Mouse (Mus musculus): ENCODE results near the gene Gm20388. TPM values are rescaled to one million over a fixed set of nuclear protein-coding genes. Genes with fewer than 3 reads are reported as not detected.
A peak's percentile ranks its signal among the peaks of the same experiment; 100 is the strongest.

Gene Gm20388
- total RNA-seq, 2 experiments from 2014 or later = 1.9 to 2.0 TPM

DNA sequence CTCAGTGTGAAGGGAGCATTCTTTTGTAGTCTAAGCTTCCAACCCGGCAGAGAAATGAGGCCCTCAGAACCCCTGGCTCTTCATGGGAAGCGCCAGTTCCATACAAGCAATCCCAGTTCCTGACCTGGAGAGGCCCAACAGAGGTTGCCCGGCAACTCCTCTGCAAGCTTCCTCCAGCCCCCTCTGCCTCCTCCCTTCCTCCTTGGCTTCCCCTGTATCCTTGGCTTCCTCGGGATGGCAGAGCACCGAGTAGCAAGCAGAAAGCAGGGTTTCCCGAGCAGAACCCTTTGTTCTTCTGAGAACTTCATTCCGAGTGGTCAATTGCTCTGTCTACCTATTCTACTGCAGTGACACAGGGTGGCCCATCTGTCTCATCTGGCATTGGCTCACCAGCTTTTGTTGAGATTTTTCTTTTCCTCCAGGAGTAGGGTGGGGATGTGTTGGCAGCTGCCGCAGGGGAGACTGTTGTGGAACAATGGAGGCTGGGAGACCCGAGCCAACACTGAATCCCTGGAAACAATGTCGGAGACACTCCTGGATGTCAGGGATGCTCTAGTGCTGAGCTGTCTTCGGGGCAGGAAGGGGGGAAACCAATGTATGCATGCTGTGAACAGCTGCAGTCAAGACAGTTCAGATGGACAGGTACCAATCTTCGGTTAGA is 2795.4 kb downstream of the Gm20388 start:
- DNase-seq = no peak

DNA sequence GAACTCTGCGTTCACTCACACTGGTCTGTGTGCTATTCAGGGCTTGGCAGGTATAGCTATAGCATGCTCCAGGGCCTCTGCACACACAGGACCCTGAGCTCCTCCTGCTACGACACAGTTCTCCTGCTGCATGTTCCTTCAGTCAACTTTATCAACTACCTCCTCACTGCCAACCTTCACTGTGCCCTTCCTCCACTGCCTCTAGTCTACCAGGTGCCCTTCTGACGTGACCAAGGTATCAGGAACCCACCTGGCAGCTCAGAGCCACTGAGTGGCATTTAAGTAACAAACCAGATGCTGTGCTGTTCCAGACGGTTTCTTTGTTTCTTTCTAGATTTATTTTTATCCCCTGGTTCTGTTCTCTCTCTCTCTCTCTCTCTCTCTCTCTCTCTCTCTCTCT is 2796.5 kb downstream of the Gm20388 start:
- no peak for DNase-seq

DNA sequence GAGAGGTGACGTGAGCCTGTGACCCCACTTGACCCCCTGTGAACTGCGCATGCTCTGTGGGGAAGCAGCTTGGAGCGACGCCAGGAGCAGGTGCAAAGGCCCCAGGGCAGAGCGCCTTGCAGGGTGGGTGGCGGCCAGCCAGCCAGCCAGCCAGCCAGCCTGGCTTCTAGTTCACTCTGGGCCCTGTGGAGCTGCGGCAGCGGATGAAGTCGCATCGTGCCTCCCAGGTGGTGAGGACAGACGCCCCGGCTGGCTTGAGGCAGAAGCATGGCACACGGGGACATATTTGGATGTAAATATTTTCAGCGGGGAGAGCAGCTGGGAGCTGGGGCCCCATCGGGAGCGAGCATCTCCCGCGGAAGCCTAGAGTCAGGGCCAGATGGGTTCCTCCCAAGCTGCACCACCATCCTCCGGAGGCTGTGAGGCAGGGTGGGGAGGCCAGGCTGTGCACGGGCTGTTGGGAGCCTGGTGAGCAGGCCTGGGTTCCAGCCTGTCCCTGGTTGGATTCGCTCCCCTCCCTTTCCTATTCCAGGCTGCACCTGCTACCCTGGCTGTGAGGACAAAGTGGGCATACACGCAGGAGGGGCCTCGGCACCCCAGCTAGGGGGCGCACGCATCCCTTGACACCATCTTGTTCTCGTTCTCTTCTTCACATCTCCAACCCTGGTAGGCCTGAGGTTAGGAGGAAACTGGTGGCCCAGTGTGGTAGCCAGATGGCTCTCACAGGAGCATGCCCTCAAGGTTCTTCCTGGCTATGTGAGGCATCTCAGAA is 2798.9 kb downstream of the Gm20388 start:
- DNase-seq = no peak

DNA sequence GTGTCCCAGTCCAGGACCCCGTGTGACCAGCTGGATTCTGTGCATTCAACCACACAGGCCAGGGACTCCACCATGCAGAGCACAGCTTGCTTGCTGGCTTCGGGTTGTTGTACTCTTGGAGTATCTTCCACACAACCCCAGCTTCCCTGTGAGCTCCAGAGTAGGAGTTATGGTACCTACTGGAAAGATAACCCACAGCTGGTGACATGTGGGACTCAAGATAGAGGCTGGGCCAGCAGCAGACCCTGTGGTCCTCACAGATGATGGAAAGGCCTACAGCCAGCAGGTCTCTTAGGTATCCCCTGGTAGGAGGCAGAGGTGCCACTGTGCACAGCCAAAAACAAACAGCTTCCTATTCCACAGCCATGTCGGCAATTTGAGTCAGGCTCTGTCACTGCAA is 2800.8 kb downstream of the Gm20388 start:
- DNase-seq = no peak

DNA sequence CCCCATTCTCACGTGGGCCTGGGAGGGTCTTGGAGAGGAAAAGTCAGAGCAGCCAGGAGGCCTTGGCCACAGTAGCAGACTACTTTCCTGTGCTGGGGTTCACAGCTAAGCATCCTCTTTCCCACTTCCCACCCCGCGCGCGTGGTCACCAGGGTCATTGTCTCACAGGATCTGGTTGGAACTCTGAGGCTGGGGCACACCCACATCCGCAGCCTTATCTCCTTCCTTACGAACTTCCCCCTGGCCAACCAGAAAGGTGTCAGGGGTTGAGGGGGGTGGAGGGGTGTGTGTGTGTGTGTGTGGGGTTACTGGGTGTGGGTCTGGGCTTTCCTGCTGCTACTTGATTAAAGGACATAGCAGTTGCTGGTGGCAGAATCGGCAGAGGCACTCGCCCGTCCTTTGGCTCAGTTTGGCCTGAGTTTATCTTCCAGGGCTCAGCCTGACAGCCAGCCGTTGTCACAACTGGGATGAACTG is 2801.3 kb downstream of the Gm20388 start:
- DNase-seq = peak; percentile 44

DNA sequence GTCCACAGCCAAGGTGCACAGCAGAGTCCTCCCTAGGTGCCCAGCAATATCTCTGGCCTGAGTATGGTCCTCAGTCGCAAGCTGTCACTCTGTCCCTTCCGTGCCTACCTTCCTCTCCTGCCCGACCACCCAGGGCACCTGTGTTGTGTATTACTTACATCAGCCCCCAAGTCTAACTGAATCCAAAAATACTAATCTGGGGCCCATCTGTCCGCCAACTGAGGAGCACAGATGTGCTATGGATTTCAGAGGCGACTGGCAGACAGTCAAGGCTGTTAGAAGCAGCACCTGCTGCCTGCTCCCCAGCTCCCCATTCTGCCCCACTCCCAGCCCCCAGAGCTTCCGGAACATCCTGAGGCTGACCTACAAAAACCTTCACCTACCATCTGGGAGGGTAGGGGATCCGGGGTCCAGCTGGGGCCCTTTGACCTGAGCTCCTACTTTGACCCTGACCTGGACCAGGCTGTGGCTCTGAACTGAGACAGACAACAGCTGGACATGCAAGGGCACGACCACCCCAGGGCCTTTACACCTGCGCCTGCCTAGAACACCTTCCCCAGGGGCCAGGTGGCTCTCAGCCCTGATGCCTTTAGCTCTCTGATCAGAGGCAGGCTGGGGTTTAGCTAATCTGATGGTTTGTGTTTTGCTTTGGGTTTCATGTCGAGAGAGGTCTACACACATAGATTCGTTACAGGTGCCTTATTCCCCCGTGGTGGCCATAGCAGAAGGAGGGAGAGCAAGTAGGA is 2801.9 kb downstream of the Gm20388 start:
- DNase-seq = no peak

DNA sequence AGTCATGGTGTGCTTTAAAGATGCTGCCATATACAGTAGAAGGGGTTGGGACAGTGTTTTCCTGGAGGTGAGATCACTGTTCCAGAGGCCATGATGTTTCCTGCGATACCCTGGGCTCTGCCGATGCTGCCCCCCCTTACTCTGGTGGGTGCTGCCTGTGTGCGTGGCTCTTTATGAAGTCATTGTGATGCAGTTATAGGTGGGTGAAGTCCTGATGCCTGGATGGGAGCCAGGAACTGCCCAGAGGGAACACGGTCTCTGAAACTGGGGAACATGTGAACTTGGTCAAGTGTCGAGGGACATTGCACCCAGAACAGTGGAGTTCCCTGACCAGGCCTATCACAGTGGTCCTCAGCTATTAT is 2802.5 kb downstream of the Gm20388 start:
- DNase-seq = no peak

DNA sequence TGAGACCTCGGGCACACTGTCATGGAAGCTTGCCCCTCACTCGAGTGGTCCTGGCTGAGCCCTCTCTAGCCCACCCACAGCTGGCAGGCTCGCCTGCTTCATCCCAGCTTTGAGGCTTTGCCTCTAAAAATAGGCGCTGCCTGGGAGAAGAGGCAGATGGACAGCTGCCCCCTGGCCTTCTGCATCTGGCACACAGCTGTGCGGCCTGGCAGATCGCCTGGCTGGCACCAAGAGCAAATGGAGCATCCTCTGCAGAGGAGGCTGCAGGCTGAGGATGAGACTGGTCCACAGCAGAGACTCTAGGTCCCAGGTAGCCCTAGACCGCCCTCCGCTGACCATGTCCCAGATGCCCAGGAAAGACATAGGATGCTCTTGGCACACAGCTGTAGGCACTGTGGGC is 2805.9 kb downstream of the Gm20388 start:
- DNase-seq = no peak

DNA sequence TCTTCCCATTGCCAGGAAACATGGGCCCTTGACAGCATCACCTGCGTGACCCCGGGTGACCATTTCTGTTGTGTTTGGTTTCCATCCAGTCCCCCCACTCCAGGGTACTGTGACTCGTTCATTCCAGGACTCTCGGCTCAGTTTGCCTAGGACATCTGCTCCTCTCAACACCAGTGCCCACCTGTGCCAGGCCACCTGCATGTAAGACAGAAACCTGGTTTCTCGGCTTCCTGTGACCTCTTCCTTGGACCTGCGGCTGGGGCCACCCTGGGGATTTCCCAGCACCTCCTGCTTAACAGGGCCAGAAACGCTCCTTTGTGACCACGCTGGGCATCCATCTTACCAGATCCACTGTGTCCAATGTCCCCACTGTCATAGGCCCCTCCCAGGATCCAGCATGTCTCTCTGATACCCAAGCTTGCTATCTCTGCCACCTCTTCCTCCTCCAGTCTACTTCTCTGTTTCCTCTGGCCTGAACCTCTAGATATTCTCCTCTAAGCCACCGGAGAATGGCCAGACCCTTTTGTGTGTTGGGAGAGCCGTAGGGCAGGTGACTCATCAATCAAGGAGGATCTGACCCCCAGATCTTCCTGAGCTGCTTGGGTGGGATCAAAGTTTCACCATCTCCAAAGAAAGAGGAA is 2807.3 kb downstream of the Gm20388 start:
- DNase-seq = no peak

DNA sequence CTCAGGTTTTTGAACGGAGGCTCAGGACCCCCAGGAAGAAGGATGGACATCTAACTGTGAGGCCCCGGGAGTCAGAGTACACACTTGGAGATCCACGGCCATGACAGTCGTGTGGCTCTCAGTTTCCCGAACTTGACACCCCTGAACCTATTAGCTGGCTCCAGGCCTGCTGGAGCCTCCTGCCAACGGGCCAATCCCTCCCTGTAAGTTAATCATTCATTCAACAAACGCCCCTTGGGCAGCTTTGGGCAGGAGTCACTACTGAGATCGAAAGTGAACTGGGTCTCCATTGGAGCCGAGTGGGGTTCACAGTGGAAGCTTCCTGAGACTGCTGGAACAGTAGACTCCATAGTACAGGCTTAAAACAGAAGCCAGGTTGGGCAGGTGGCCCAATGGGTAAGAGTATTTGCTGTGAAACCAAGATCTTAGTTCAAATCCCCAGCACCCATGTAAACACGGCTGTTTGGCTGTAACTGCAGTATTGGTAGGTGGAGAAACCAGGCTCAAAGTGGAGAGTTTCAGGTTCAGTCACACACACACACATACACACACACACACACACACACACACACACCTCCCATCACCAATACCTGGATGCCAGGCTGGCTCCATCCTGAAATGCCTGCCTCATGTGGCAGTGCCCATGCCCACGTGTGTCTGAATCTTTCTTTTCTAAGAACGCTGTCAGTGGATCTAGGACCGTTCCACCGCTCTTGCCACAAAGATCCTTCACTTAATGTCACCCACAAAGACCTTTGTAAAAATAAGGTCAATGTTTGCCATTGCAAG is 2808.3 kb downstream of the Gm20388 start:
- no peak for DNase-seq

DNA sequence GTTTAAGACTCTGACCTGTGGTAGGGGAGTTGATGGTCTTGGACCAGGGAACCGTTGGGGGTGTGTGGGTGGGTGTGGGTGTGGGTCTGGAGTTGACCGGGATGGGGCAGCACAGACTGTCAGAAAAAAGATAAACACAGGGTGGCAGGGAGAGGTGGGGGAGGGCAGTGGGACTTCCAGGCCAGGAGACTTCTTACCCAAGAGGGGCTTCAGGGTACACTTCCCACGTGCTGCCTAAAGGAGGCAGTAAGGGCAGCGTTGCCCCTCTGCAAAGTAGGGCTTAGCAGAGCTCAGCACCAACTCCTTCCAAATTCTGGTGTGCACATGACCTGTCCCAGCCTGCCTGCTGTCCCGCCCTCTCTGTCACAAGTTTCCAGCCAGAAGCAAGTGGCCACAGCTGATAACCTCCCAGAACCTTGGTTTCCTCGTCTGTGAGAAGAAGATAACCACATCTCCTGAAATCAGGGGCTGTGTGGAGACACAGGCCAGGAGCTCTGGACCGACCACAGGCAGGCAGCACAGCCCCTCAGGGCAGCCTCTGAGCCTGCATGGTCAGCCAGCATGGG is 2808.9 kb downstream of the Gm20388 start:
- no peak for DNase-seq

DNA sequence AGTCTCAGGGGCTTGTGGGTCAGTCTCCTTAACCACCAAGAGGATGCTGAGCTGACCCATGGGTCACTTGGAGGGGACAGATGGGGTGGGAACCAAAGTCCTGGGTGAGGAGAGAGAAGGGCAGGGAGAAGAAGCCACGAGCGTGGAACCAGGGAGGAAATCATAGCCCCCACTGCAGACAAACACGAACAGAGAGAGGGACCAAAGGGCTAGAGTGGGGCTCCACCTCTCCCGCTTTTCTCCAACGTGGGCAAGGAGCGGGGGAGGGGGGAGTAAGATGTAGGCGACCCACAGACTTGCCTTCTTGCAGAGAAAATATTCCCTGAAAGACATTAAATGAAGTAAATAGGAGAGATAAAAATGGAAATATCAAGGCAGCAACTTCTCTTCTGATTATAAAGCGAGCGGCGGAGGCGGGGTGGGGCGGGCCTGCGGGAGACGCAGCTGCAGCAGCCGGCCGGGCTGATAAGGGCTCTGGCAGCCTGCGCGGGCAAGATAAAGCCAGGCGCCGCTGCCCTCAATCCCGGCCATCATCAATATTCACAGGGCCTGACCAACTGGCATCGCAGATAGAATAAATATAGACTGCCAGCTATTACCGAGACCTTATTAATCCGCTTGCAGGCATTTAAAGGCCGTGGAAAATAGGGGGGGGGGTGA is 2809.6 kb downstream of the Gm20388 start:
- DNase-seq = peak; percentile 51

DNA sequence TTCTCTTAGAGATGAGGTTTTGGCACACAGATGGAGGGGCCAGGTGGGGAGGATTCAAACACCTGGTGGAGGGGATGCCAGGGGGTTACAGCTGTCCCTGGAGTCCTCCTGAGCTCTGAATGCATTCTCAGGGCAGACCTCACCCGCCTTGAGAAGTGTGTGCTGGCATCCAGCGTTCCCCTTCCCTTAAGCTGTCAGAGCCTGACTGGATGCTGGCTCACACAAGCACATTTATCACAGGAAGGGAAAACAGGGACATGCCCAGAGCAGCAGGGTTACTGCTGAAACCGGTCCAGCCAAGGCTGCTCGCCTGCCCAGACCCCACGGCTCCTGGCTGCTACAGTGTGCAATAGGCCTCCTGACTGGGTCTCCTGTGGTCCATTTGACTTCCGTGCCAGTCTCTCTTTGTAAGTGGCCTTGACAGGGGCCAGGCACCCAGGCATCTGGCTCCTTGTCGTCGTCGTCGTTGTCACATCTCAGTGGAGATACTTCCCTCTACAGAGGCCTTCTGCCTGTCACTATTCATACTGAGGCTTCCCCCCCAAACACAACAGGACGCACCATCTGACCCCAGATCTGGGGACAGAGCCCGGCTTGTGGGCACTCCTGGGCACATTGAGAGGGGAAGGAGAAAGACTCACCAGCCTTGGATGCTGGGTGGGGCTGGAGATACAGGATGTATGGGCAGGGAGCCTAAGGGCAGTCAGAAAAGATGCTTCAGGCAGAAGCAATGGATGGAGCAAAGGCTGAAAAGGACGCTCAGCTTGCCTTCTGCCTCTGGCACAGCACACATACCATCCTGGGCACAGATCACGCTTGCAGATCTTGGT is 2810.4 kb downstream of the Gm20388 start:
- DNase-seq = no peak

DNA sequence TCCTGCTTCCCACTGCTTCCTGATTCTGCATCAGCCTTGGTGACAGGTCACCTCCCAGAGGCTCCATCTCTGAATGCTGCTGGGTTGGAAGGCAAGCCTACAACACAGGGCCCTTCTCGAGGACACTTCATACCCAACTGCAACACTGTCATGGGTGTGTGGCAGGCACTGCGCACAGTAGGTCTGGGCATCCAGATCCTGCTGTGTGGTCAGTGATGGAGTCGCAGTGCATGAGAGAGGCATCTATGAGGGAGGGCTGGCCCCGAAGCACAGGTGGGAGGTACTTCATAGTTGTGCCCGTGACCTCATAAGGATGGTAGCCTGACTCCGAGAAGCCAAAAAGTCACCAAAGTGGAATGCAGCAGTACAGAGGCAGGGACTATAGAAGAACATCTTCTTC is 2814.5 kb downstream of the Gm20388 start:
- DNase-seq = no peak

DNA sequence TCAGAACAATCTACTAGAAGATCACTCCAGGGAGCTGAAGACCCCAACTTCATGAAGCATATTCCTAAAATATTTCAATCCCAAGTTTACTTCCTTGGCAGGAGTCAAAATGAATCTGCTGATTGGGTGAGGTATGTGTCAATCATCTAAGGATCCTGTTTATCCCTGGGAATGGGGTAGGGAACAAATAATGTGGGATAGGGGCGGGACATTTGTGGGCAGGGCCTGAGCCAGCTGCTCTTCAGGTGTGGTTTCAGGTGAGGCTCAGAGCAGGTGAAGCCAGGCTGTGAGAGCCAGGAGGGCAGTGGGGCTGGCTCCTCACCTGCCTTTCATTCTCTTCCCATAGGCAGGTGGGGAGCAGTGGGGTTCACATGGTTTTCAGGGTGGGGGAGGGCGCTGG is 2816.1 kb downstream of the Gm20388 start:
- no peak for DNase-seq

DNA sequence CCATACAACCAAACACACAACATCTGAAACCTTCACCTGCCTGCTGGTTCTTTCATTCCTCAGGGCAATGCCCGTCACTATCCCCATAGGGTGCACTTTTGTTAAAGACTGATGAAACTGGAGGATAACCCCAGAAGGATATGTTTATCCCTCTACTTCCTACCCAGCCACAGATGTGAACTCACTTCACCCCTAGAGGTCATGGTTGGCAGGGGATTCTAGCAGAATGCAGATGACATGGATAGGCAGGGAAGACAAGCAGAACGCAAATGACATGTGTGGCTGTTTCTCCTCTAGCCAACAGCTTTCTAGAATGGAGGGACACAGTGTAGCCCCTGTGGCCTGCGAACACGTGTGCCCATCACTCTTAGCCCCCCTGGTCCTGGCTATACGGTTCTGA is 2816.8 kb downstream of the Gm20388 start:
- no peak for DNase-seq

DNA sequence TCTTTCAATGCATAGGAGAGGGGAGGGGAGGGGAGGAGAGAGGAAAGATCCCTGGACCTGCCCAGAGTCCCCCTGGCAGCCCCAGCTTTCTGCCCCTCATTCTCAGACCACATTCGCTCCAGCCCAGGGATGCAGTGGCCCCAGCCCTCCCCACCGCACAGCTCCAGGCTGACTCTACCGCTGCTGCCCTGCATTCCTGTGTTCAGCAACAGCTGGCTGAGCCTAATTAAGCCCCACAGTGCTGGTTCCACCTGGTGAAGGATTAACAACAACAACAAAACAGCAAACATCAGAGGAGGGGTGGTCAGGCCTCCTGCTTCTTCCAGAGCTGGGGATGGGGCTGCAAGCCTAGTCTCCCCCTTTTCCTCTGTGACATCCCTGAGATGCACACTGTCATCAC is 2818.0 kb downstream of the Gm20388 start:
- no peak for DNase-seq

DNA sequence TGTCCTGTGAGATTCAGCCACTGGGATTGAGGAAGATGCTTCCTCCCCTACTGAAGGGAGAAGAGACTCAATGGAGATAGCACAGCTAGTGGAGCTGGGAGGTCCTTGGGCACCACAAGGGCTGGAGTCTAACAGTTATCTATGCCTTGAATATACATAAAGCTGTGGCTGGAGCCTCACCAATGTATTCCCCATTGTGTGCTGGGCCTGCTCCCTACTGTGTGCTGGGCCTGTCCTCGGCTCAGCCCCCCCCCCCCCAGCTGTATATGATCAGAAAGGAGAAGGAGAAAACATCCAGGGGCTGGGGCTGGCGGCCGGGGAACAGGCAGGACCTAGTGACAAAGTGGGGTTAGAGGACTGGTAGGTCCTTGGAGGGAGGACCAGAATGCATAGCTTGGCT is 2824.5 kb downstream of the Gm20388 start:
- no peak for DNase-seq

DNA sequence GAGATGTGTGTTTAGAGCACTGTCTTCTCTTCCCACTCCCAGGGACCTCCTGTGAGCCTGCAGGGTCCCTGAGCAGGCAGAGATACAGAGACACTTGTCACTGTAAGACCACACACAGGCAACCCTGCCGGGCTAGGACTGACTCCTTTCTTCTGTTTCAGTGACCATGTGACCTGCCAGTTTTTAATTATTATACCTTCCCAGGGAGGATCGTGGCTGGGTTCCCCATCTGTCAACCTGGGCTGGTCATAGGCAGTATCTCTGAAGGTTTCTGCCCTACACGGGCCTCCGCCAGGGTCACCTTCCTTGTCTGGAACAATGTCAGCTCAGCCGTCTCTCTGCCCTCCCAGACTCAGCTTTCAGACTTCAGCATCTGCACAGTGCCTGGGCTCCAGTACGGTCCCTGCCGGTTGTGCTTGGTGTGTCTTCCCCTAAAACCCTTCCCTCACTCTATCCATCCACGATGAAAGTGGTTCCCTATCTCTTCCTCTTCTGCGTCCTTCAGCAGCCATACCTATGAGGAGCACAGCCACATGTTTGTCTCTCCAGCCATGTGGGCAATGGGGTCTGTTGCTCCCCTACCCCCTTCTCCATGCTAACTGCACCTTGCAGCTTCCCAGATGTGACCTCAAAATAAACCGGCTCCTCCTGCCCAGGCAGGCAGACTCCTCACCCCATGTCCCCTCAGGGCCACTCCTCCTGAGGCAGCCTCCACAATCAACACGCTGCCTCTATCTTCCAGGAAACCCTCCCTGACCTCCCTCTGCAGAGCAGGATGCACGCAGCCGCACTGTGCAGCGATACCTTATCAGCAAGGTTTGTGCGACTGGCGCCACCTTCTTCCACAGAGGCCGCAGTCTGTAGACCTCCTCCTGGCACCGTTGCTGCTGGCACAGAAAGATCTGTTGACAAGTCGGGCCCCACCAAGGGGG is 2825.2 kb downstream of the Gm20388 start:
- no peak for DNase-seq
